Mouse (Mus musculus) right cerebral cortex, adult 18-20 months (tissue): ENCODE data around the gene Rev1.

Experiments
- DNase-seq: peaks from one replicate; pipeline ENCODE4 v3.0.0; 2022; ENCODE audit warnings: mixed read lengths

Rev1 gene

GRCm38 (mm10) chr1:38129501-38130267, at the start of gene Rev1:
Gene Rev1, minus strand, starts transcription at chr1:38129801.
- DNase-seq, result peak; percentile 96

DNA sequence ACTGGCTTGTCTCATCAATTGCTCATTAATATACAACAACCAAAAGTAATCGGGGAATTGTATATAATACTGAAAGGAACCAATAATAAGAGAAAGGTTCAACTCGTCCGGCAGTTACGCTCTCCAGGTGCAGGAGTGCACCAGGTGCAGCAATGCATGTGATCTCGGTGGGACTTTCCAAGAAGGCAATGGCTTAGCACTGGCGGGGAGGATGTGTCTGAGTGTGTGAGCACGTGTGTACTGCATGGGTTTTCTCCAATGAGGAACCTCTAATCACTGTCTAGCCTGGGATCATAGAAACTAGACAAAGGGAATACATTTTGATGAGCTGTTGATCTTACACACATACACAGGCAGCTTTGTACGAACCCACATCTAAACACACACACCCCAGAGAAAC, 49.3 kb upstream of the Rev1 start:
- no peak for DNase-seq

DNA sequence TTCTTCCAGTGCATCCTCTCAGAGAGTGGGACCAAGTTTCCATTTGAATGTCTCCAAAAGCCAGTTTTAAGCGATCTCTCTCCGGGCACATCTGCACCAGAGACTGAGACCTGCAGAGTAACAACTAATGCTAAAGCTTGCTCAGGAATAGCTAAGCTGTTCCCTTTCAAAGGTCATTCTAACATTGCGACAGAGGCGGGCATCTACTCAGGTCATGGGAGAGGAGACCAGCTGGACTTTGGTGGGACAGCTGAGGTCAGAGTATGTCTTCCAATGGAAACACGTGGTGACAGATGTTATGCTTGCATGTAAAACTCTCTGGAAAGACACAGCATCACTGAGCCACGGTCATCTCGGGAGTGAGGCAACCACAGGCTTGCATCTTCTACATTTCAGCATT, 46.5 kb upstream of the Rev1 start:
- no peak for DNase-seq

GRCm38 (mm10) chr1:38171874-38172273, 42.3 kb upstream of the Rev1 start:
- DNase-seq, result no peak

- DNase-seq, result no peak
These were observed 36.1 kb upstream of the Rev1 start for GRCm38 (mm10) chr1:38165696-38166095.

- no peak for DNase-seq
These were observed 20.5 kb upstream of the Rev1 start for GRCm38 (mm10) chr1:38150086-38150485.

- DNase-seq, result no peak
These were observed 16.4 kb upstream of the Rev1 start for GRCm38 (mm10) chr1:38146008-38146407.

GRCm38 (mm10) chr1:38141371-38141770, 11.8 kb upstream of the Rev1 start:
- DNase-seq, result no peak

GRCm38 (mm10) chr1:38140911-38141310, 11.3 kb upstream of the Rev1 start:
- no peak for DNase-seq

DNA sequence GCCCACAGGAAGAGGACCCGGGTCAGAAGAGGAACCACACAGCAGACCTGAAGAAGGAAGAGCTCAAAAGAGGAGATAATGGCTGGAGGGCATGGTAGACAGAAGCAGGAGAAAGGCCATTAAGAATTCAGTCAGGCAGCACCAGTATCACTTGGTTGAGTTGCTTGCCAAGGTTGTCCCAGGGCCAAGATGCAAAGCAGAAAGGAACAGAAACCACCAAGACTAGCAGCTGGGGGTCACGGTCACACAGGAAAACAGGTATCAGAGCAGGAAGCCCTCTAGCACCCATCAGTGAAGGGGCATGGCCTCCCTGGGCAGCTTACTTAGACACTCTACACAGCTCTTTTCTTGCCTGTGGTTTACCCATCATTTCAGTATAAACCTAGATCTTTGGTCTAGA, 9.8 kb upstream of the Rev1 start:
- no peak for DNase-seq

DNA sequence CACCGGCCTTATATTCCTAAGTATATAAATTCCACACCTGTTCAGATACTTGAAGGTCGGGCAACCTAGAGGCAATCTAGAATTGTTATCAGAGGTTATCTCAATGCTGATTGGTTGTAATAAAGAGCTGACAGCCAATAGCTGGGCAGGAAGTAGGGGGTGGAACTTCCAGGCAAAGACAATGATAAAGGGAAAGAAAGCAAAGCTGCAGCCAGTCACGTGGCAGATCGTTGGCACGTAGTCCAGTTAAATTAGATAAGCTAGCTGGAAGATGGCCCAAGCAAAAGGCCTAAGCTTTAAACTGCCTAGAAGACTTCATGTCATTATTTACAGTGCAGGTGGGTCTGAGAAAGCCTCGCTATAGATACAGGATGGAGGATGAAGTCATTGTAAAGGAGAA, 3.3 kb upstream of the Rev1 start:
- no peak for DNase-seq

DNA sequence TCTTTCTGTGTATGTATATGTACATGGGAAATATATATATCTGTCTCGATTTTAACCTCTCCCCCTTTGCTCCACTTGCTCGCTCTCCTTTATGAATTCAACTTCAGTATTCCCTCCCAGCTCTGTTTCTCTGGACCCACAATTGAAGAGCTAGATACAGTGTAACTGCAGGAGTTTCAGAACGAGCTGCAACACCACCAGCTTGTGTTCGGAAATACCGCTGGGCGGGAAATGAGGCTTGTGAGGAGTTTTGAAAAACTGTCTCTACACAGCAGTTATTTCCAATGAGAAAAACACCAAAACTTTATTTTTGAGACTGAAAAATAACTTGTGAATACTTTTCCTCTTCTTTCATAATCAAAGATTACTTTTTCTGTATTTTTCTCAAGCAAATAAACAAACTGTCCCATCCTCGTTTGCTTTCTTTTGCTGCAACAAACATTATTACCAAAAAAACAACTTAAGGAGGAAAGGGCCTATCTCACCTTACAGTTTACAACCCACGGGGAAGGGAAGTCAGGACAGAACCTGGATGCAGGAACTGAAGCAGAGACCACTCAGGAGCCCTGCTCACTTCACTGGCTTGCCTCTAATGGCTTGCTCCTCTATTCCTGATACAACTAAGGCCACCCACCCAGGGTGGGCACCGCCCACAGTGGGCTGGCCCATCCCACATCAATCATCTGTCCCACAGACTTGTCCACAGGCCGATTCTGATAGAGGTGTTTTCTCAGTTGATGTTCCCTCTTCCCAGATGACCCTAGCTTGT, 1.3 kb upstream of the Rev1 start:
- no peak for DNase-seq

DNA sequence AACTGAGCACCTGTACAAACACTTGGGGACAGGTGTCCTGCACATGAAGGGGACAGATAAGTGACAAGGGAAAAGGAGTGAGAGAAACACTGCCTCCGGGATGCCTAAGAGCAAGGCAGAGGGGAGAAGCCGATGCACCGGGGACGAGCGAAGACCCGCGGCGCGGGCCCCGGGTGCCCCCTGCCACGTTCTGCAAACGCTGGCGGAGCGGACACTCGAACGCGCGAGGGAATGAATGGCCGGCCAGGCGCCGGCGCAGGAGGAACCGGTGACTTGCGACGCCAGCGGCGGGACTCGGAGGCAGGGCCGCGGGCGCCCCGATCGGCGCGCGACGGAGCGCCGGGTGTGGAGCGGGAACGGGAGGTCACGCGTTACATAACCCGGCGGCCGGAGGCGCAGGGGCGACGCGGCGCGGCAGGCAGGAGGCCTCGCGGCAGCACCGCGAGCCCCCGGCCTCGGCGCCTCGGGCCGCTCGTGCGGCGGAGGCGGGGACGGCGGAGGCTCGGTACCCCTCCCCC, 623 bp downstream of the Rev1 start:
- DNase-seq, result peak; percentile 65

- no peak for DNase-seq
These were observed 2.6 kb downstream of the Rev1 start for GRCm38 (mm10) chr1:38127036-38127435.

DNA sequence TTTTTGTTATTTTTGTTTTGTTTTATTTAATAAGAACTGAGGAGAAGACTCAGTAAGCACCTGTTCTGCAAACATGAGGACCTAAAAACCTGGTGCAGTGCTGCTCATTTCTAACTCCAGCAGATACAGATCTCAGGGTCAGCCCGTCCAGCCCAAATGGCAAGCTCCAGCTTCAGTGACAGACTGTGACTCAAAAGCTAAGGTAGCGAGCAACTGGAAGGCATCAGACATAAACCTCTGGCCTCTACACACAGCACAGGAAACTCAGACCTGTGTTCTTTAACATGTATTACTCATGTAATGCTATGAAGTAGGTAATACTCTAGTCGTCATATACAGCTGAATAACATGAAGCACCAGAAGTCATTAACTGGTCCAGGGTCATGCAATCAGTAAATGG, 3.2 kb downstream of the Rev1 start:
- DNase-seq, result no peak

GRCm38 (mm10) chr1:38124261-38124660, 5.3 kb downstream of the Rev1 start:
- no peak for DNase-seq

- no peak for DNase-seq
These were observed 8.7 kb downstream of the Rev1 start for GRCm38 (mm10) chr1:38120877-38121276.

DNA sequence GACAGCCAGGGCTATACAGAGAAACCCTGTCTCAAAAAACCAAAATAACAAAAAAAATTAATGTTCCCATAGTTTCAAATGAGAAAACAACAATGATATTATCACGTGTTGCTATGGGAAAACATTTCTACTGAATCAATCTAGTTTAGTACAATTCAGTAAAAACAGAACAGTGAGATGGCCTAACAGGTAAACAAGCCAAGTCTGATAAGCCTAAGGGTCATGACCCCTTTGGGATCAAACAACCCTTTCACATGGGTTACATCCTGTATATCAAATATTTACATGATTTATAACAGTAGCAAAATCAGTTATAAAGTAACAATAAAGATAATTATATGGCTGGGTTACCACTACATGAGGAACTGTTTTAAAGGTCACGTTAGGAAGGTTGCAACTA, 11.0 kb downstream of the Rev1 start:
- no peak for DNase-seq

DNA sequence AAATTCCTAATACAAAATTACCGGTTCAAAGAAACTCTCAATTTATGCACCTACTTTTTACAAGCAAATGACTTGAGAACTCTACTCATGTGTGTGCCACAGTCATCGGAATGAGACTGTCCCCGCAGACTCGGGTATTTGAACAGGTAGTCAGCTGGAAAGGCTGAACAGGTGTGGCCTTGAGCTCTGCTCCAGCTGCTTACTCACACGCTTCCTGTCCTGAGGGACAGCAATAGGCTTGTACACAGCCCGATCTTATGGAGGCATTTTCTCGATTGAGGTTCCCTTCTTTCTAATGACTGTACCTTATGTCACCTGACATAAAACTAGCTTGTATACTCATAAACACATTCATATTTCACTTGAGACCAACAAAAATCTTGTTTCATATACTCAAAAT, 19.8 kb downstream of the Rev1 start:
- no peak for DNase-seq

DNA sequence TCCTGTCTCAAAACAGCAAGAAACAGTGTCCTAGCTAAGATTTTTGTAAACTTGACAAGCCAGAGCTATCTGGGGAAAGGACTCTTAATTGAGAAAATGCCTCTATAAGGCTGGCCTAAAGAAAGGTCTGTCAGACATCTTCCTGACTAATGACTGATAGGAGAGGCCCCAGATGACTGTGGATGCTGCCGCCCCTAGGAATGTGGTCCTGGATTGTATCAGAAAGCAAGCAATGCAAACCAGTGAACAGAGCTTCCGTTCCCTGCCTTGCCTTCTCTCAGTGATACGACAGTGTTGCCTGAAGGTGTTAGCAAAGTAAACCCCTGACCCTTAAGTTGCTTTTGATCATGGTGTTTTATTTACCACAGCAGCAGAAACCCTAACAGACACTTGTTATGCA, 25.8 kb downstream of the Rev1 start:
- no peak for DNase-seq

GRCm38 (mm10) chr1:38103214-38103613, 26.4 kb downstream of the Rev1 start:
- DNase-seq, result no peak

GRCm38 (mm10) chr1:38081316-38081715, 48.3 kb downstream of the Rev1 start:
- DNase-seq, result no peak

DNA sequence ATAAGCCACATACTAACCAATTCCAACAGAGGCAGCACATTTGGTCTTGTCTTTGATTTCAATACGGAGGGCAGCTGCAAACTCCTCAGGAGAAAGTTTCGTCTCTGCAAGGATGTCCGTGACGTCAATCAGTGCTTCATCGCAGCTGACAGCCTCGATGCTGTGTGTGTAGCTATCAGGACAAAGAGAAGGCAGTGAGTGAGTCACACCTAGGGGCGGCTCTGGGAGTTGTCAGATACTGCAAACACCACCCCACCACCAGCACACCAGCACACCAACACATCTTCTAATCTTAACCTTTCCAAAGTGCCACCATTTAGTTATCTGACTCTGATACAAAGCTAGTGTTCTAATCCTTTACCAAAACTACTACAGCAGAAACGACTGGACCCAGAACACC, 58.3 kb downstream of the Rev1 start:
- peak; percentile 58 for DNase-seq

DNA sequence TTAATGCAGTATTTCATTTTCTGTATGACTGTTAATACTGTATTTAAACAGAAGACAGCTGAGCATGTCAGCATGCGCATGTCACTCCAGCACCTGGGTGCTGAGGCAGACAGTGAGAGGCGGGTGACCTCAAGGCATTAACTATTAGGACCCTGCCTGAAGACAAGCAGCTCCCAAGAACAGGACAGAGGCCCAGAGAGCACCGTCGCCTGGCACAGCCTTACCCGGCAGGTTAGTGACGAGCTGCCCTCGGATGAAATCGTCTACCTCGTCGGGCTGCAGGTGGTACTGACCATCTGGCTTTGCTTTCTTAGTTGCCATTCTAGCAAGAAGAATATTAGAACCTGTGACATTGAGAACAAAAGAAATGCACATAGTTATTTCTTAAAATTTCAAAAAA, 62.3 kb downstream of the Rev1 start:
- DNase-seq, result no peak
